Mouse (Mus musculus) layer of hippocampus, adult 9-10 months (tissue): ENCODE measurements at regions not wholly inside any gene's neighbourhood (a gene's known extent, or its start where the extent isn't known, plus 50 kb on each side); places are given as distances from the start of the nearest gene placed in this dataset.

Source experiments
- DNase-seq: peaks from one replicate; pipeline ENCODE4 v3.0.0; 2022; ENCODE audit warnings: low spot score

DNA sequence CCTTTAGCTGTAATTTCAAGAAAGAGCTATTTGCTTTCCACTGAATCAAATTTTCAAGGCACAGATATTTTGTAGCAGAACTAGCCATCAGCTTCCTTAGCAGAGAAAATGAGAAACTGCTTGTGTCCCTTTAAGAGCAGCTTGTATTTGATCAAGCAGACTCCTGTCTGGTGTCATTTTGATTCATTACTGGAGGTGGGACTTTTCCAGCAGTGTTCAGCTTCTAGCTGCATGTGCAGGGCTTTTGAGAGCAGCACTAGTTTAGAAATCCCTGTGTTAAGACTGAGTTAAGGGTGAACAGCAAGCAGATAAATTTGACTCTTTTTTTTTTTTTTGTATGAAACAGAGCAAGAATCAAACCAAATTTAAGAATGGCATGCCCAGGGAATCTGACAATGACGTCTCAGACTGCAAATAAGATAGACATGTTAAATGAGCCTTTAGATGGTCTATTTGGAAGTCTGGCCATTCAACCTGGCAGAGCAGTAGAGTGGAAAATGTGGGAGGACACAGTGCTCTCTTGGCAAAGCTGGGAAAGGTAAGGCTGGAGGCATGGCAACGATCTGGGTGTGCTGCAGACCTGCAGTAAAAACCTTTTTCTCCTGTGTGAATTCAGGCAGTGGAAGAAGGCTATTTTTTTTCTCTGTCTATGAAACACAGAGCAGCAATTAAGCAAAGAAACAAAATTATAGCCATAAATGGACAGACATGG is 419.9 kb upstream of the Dmd start:
- no peak for DNase-seq

DNA sequence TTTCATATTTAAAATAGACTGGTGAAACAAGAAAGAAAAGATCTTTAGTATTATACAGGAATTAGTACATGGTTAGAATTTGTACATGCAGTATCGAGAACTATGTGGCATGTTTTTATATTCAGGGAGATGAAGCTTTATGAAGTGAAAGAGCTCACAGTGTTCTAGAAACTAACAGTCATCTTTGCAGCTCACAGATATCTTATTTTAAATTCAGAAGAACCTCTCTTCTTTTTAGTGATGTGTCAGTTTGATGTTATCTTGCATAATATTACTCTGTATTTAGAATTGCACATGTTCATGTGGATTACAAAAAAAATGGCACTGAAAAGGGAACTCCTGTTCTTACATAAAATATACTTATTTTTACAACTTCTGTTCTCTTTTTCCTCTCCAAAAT is 377.1 kb upstream of the Dmd start:
- DNase-seq, result no peak

DNA sequence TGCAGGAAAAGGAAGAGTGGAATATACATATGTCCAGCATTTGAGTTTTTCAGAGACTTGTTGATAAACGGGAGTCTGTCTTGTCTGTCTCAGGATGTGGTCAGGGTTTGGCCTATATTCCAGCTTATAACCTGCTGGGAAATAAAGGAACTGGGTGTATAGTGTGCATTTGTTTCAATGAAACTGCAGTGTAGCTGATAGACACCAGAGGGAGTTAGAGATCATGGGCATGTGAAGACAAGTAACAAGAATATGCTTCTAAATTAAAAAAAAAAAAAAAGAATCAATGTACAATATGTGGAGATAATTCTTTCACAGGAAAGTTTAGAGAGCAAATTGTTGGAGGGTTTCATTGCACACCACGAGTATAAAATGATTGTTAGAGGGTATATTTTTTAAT is 335.3 kb upstream of the Dmd start:
- peak; percentile 3 for DNase-seq

DNA sequence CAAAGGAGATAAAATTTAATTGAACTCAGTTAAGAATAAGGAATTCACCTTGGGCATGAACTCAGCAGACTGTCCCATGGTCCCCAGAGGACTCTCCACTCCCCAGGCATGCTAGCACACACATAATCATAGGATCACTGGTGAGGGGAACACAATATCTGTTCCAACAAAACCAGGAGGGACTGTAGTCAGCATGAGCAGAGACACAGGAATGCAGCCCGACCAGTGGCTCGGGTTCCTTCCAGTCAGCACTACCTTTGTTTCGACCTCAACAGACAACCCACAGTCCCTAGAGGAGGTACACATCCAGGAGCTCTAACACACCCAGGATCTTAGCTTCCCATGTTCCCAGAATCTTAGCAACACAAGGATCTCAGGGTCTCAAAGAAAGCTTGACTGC is 298.3 kb upstream of the Dmd start:
- no peak for DNase-seq
